Mouse (Mus musculus) lung, postnatal 10 days (tissue): ENCODE results near the gene Olfr575.

Source experiments
- DNase-seq: peaks from one replicate; pipeline ENCODE4 v3.0.0; 2021

Olfr575 gene

DNA sequence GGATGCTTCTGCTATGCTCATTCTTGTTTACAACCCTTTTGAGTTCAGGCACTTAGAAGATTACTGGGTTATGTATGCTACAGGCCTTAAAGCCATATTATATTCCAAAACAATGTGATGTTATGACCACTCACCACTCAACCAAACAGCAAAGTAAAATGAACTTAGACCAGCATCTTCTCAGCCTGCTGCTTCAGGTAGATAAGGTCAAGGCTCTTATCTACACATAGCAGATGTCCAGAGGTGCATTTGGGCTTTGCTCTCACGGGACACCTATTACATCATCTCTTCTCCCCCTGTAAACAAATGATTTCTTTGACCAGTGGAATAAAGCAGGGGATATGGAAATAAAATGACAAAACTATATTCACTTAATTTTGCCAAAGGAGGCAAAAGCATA, at the start of gene Olfr575:
Gene Olfr575, minus strand, starts transcription at position 183 of the 400 bp plus-strand sequence.
- DNase-seq, result no peak

DNA sequence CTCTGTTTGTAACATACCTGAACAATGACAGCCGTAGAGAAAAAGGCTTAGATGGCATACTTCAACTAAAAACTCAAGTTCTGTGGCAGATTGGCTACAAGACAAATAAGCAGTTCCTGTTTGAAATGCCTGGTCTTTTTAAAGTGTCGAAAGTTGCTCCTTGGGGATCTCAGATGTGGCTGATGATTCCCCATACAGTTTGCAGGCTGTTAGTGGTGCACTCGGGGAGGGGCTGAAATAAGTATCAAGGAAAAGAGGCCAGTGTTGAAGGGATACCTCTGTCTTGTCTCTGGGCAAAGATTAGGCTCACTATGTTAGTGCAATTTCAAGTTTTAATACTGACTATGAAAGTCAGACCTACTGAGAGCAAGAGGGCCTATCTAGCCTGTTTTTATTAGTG, 30.6 kb upstream of the Olfr575 start, which contains the start of gene Olfr578:
Gene Olfr578, minus strand, starts transcription at position 101 of the 400 bp plus-strand sequence.
- DNase-seq, result no peak

DNA sequence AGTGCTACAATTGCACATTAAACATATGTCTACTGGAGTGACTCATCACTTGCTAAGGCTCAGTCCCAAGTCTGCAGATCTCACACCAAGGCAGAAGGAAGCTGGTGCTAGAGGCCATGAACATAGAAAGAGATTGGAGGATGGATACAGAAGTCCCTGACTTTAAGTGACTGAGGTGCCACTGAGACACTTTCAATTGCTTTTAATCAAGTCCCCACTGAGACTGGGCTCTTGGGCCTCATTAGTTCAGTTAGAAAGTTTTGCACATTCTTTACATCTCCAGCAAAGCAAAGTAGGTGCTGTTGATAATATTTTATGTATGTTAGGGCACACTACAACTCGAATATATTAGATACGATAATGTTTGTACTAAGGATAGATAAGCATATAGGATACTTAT, 17.3 kb upstream of the Olfr575 start, which contains the start of gene Olfr577:
Gene Olfr577, minus strand, starts transcription at position 101 of the 400 bp plus-strand sequence.
- no peak for DNase-seq

DNA sequence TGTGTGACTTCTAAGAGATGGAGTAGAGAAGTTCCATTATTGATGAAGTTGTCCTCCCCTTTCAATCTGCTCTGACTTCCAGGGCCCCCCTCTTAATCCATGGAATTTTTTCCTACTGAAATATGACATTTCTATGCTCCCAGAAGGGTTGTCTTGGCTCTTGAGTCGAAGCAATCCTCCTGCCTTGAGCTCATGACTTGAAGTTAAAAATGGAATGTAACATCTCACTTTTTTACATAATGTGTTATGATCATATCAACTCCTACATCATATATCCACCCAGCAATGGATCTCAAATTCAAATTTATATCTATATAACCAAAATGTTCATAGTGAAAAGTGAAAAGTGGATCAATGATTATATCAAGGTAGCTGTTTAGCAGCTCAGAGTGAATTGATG, 15.8 kb upstream of the Olfr575 start:
- DNase-seq, result no peak

DNA sequence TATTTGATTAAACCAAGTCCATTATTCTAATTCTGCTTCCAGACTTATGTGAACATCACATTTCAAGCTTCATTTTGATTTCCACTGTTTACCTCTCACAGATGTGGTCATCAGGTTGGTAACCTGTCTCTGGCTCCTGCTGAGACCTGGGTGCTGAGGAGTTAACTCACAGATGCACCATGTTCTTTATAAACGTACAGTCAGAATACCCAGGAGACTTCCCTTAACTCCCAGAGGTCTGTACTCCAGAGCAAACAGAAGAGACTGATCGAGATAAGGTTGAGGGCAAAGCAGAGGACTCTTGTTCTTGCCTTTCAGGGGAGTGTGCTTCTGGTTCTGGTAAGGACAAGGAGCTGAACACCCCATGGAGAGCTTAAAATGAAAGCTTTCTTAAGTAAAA, 3.8 kb upstream of the Olfr575 start, which contains the start of gene Olfr576:
Gene Olfr576, plus strand, starts transcription at position 301 of the 400 bp plus-strand sequence.
- DNase-seq, result no peak

DNA sequence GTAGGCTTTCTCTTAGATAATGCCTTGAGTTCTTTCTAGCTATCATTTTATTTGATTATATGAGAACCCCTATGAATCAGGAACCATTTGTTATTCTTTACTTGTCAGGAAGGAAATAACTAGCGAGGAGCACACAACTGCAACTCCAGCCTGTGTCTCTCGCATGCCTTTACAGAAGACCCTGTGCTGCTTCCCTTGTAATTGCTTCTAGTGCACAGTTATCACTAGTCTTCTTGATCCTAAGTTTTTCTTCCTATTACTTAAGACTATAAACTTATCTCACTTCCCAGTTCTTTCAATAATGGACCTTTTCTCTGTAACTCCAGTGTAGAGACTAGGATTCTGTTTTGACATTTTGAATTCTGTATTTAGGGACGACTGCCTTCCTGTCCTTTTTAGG, 438 bp downstream of the Olfr575 start:
- no peak for DNase-seq

DNA sequence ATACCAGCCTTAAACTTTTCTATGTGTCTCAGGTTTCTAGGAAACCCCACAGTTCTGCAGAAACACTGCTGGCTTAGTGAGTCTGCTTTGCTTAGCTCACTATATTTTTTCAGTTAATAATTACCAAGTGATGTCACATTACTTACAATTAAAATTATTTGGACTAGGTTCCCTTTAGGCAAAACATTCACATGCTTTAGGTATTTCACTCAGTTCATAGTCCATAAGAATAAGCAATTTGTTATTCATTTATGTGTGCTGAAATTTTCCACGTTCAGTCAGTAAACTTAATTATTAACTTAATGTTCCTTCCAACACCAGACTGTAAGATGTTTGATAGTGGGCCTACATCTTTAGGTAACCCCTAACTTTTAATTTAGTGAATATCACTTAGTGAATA, 7.8 kb downstream of the Olfr575 start:
- no peak for DNase-seq

DNA sequence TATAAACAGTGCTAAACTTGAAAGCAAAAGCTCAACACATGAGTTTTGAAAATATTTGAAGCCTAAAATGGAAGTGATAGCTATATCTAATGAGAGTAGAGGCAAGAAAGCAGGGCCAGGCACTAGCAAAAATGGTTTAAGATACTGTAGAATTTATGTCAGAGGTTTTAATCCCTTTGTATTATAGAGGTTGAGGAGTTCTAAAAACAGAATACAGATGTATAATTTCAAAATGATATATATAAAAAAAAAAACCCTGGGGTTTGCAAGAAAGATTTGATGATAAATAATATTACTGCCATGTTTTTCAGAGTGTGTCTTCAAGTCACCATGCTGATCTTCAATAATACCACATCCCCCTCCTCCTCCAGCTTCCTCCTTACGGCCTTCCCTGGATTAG, 10.4 kb downstream of the Olfr575 start, which contains the start of gene Olfr574:
Gene Olfr574, plus strand, starts transcription at position 301 of the 400 bp plus-strand sequence.
- DNase-seq, result no peak

DNA sequence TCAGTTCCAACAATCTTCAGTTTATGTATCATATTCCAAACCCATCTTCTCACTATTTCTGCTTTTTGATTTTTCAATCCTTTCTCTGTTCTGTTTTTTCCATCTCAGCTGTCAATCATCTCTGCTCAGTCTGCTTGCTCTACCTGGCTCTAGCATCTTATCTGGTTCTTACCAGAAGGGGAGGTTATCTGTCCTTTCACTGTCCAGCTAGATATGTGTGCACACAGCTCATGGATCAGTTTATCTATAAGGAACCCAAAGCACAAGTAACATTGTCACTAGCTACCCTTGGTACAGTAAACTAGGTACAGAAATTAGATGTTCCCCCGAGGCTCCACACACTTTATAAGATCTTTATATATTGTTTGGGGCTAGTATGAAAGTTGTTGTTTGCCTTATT, 15.2 kb downstream of the Olfr575 start:
- DNase-seq, result no peak

DNA sequence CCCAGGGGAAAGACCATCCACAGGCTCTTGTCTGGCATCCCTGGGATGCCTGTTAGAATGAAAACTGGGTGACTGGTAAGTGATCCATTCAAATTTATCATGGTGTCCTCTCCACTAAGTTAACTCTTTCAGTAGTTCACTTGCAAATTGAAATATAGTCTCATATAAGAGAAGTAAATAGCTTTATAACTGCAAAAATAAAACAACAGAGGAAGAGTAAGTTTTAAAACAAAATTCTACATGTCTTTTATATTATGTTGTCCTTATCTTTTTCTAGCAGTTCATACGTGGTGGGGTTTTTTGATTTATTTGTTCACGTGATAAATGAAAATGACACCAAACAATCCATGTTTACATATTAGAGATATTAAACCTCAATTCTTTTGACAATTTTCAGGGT, 16.1 kb downstream of the Olfr575 start, which contains the start of gene Olfr573-ps1:
Gene Olfr573-ps1, minus strand, starts transcription at position 101 of the 400 bp plus-strand sequence.
- DNase-seq, result no peak

DNA sequence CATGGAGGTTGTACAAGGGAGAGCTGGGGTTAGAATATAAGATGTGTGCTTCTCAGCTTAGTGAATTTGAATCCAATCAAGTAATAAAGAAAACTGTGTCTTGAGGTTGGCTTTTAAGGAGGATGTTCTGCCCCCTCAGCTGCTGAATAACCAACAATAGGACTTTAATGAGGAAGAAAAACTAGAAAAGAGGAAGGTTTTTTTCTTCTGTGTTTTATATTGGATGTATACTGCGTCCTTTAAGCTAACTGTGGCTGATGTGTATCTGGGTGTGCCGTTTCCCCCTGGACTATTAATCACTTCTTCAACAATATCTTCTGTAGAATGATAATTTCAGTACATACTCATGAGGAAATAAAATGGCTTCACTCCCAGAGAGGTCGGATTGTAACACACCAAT, 31.5 kb downstream of the Olfr575 start:
- DNase-seq, result no peak

DNA sequence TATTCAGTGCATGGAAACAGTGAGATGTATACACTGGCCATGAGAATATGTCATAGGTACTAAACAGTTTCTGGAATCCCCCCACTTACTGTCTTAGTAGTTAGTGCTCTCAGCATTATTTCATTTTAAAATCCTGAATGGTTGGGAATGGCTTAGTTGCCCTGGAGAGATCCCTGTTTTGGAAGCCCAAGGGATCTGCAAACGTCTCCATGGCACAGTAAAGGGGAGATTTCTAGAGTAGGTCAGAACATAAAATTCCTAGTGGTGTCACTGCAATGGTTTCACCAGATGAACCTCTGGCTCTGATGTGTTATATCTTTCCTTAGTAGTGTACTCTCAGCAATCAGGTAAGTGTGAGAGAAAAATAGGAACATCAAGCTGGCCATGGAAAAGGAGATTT, 34.5 kb downstream of the Olfr575 start, which contains the start of gene Olfr572:
Gene Olfr572, plus strand, starts transcription at position 301 of the 400 bp plus-strand sequence.
- DNase-seq, result no peak

DNA sequence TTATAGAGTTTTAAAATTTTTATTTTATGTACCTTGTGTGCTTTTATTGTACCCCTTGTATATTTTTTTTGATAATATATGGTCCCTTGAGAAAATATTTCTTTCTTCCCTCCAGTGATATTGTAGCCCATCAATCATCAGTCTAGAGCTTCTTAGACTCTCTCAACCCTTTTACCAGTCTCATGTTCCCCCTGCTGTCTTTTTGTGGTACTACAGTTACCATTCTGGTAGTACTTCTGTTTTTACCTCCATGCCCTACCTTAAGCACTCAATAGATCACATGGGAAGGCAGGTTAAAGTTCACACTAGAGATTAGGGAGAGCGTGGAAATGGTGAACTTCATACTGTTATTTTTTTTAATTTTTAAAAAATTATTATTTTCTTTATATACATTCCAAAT, 38.9 kb downstream of the Olfr575 start:
- DNase-seq, result peak; percentile 31

DNA sequence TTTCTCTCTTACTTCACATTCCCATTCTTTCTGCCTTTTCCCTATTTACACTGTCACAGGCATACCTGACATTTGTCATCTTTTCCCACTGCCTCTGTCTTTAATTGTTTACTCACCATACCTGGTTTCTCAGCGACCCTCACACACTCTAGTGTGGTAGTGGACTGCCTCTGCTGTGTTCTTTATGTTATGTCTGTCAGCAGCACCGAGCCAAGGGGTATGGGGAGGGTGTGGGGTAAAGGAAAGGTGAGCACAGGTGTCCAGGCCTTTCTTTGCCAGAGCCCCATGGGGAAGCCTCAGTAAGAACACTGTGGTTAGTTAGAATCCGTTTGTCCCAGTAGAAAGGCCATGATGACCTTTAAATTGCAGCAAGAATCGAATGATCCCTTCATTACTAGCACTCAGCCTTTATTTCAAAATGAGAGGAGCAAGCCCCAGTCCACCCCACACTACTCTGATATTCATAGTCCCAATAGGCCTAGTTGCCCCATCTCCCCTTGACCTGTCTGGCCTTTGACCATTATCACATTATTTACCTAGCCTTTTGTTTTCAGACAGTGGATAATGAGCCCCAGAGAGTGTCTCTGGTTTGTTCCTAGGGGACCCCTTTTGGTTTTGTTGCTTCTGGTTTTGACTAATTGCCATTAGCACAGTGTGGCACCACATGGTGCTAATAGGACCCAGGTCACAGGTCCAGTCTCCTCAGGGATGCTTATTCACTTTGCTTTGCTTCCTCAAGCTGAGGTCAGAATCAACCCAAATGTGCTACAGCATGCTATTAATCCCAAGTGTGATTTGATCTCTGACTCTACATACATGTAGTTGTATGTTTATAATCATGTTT, 41.3 kb downstream of the Olfr575 start, which contains the start of gene Olfr571:
Gene Olfr571, minus strand, starts transcription at position 505 of the 844 bp plus-strand sequence.
- DNase-seq, result no peak

DNA sequence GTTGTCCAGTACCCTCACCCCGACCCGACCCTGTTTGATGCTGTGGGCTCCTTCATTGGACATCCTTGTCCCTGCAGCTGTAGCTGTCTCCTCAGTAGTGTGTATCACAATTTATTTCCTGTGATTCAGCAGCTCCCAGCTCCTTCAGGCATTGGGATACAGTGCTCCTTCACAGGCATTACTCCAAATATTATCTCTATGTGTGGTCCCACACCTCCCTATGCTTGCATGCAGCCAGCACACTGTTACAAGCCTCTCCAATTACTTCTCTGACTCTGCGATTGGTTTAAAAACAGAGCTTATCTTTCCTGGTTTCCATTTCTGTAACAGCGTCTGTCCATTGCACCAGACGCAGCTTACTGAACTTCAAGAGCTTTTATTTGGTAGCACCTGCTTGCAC, 42.2 kb downstream of the Olfr575 start:
- DNase-seq, result no peak

DNA sequence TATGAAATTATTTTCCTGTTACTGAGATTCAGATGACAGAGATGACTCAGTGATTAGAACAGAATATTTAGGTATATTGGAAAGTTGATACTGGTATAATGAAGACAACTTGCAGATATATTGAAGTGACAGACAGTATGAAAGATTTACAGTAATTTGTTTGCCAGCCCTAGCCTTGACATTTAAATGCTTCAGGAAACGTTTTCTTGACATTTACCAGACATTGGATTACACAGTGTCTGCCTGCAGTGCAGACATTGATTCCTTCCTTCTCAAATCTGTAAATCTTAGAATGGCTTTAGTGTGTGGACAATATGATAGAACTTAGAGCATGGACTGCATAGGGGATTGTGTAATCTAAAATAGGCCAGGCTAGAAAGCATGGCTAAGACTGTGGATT, 43.3 kb downstream of the Olfr575 start:
- no peak for DNase-seq
